Mouse (Mus musculus): ENCODE measurements around the gene Trnt1.
A peak's percentile ranks its signal among the peaks of the same experiment; 100 is the strongest.

Trnt1 gene

DNA sequence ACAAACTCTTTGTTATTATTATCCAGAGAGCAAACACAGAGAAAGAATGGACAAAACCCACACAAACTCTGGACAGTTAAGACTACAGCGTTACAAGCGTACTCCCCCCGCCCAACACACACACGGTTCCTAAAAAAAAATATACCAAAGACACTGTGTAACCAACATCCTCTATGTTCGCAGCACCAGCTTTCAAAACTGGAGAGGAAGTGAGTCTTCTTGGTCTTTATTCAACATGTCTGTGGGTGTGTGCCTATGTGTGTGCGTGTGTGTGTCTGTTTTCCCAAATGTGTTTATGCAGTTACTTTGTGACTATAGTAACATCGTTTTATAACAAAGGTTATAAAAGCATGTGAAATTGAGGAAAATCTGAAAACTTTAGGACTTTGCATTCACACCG is 22.5 kb downstream of the Trnt1 start:
- no peak for DNase-seq

DNA sequence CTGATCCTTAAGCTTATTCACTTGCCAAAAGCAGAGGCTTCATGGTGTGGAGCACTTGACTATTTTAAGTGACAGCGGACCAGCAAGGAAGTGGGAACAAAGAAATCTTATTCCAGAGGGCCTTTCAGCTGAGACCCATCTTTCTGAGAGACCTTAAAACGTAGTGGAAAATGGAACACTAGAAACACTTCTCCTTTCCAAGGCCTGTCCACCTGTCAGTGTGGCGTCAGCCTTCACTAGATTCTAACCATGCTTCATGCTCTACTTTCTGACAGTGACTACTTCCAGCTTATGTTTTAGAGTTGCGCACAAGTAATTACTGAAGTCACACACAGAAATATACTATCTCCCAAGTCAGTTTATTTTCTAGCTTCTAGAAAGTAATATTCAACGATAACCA is 23.6 kb downstream of the Trnt1 start:
- no peak for DNase-seq

DNA sequence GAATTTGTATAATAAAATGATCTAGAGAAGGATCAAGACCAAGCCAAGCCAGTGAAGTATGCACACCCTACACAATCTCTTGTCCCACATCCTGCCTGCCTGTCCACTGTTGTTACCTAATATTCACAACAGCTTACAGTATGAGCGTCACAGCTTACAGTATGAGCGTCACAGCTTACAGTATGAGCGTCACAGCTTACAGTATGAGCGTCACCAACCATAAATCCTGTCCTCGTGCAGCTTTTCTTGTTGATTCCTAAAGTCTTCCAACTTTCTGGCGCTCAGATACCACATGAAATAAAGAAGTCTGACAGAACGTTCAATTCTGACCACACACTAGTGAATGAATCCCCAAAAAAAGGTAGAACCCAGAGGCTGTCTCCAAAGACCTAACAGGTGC is 24.2 kb downstream of the Trnt1 start:
- DNase-seq: no peak

DNA sequence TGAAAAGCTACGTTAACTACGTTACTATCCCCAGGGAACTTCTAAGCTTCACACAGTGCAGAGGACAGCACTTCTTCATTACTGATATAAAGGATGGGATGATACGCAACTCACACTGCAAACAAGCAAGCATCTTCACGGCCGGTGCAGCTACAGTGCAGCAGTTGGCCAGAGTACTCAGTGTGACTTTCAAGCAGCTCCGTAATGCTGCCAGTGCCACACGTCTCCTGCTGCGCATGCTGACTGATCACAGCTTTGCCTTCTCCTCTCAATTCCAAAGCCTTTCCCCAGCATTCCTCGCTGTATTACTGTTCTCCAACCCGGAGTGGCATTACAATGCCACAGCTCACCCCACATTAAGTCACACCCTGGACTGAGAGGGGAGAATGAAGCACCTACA is 24.7 kb downstream of the Trnt1 start:
- no peak for DNase-seq

DNA sequence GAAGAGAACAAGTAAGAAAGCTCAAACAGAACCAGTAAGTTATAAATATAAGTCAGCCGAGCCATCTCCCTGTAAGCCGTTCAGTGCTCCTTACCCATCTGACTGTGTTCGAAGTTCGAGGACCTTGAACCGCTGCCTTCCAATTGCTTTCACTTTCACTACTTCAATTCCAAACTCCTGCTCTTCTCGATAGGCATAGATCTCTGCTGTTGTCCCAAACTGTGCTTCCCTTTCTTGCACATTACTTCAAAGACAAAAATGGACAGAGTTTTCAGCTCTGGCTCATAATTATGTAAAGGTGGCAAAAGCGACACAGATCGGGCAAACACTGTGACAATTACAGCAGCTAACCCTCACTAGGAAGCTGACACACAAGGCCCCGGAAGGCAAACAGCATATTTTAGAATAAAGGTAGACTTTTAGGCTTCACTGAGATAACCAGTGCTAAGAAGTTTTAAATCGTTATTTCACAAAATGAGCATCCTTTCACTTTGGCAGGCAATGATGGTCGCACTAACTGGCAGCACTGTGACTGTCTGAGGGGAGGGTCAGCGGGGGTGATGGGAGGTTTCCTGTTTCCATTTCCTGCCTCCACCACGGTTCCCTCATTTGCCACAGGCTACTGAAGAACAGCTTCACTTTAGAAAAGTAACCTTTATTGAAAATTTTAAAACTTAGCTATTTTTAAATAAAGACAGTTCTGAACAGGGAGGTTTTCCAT is 25.3 kb downstream of the Trnt1 start:
- DNase-seq: no peak

DNA sequence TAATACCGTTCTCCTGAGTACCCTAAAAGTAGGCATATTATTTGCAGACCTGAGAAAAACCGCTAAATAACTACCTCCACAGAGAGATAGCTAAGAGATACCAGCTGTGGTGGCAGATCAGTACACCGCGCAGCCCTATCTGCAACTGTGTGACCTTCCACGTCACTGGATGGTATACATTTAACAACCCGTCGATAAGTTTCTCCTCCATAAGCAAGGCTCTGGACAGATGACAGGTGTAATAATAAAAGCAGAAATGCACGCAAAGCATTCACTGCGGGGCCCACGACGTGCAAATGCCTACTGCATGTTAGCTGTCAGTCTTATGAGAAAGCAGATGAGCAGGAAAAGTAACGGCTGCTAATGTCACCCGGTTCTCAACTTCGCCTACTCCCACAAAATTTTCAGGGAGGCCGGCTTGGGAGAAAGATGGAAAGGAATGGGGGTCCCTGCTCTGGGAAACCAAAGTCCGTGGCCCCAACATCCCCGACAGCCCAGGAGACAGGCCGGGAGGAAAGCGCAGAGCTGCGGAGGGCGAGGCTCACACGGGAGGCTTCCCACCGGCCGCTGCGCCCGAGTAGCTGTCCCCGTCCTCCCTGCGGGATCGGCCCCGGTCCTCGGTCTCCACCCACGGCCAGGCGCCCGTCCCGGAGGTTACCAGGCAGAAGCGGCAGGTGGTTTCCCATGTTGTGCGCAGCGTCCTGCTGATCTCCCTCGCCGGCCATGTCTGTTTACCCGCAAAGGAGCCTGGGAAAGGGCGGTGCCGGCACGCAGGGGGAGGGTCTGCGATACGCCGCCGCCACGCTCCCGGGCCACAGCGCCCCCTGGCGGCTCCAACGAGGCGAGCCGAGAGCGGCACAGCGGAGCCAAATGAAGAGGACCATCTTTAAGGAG is 30.7 kb downstream of the Trnt1 start, which contains the start of gene Crbn:
Crbn (minus strand) TSS at position 745 of the 894 bp plus-strand sequence.
- DNase-seq: peak; percentile 94

DNA sequence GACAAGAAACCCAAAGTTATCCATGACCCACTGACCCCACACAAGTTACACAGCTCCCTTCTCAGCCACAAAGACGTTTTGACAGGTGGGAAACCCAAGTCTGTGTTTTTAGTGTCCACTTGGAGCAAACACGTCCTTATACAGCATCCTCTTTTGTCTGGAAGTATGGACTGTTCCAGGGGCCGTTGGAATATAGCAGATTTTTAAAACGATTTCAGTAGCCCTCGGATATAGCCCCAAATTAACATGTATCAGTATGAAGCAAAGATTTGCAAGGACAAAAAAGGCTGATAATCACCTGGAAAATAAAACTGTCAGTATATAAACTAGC is 31.3 kb downstream of the Trnt1 start:
- DNase-seq: no peak

DNA sequence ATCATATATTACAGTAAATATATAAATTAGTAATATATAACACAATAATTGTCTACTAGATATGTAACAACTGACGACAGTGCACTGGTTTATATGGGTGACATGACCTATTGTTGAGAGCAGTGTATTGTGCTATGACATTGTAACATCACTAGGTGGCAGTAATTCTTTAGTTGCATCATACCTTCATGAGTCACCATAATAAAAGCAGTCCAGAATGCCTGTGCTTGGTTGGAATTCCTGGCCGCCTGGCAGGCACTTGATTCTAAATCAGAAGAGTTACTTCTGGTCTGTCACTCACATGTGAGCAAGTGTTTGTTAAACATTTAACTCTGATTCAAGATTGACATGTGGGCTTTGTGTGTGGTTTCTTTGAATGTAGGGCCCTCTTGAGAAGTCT is 36.0 kb downstream of the Trnt1 start:
- DNase-seq: peak; percentile 21

DNA sequence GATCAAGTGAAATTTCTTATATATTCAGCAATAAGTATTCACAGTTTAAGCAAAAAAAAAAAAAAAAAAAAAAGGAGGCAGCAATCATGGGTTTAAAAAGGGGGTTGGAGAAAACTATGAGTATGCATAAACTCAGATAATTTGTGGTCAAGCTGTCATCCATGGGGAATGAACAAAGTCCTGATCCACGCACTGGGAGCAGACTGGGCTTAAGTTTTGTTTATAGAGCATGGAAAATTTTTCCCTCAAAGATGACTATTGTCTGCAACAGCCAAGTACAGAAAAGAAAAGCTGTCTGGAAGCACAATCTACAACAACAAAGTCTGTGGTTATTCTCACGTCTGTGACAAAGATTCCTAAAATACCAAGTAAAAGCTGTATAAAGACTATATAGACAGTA is 40.2 kb downstream of the Trnt1 start:
- DNase-seq: no peak

DNA sequence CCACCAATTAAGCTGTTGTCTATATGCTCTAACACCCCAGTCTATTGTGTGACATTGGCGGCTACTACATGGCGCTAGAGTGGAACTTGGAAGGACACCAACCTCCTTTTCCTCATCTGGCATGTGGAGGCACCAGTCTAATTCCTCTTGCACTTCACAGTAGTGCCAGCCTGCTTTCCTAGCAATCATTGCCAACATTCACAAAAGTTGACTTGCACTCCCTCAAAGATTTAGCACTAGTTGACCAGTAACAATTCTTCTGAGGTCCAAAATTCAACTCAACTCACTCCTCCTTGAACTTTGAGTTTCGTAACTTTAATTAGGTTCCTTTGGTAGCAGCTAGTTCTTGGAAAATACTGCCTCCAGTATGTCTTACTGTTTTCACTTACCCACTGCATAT is 41.8 kb downstream of the Trnt1 start:
- no peak for DNase-seq

DNA sequence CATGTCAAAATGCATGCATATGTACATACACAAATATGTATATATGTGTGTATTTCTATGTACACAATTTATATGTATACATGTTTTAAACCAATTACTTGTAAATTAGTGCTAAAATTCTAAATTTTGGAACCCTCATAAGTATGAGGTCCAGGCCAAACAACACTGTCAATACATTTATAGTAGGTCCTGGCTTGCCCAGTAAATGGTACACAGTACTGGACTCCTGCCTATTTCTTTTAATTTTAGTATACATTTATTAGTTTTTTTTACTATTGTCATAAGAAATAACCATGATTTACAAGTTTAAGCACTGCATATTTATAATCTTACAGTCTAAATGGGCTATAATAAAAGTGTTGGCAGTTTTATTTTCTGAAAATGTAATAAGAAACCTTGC is 50.3 kb downstream of the Trnt1 start:
- no peak for DNase-seq

DNA sequence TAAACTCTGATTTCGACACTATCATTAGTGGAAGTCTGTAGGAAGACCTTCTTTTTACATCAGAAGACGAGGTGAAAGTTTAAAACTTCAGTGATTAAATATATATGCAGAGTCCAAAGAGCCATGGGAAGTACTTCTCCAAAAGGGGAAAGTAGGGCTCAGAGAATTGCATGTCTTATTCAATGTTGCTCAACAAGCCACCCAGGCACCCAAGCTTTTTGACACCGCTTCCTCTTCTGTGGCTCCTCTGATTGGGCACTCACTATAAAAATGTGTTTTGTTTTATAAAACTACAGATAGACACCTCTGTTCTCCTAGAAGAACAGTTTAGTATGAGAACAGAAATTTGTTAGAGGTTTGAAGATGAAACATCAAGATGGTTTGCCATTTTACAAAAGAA is 51.0 kb downstream of the Trnt1 start:
- no peak for DNase-seq

DNA sequence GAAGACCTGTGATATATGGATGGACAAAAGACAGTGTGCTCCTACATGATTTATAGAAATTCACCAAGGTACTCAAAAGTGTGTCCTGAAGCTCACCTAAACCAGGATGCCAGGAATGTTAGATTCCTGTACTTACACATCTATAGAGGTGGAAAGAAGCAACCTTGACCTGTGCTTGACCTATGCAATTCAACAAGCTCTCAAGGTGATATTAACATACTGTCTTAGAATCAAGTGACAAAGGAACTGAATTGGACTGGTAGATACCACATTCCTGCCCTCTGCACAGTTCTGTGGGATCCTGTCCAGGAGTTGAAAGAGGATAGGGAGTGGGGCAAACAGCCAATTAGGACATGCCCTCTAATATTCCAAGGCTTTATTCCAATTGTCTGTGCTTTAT is 51.6 kb downstream of the Trnt1 start:
- no peak for DNase-seq

DNA sequence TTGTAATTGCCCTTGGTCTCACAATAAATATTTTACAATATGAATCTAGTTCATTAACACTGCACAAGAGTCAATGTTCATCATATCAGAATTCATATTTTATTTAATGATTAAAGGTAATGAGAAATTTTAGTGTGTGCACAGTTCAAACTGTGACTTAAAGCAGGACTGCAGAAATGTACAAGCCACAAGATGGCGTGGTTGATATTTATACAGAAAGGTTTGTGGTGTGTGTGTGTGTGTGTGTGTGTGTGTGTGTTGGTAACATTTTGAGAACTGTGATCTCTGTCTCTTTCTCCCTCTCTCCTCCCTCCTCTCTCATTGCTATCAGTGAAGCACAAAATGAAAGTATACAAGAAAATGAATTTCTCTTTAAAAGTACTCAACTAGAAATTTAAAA is 53.4 kb downstream of the Trnt1 start:
- no peak for DNase-seq

Measured in kidney, adult 18-20 months (tissue).